Mouse (Mus musculus) bone marrow macrophage, adult 2 months (primary cell): ENCODE data around the gene Otol1.

Experiments
- CTCF ChIP-seq: IDR thresholded peaks from 2 replicates; pipeline ENCODE4 v1.5.1; 2012; ENCODE audit warnings: low read depth, mild to moderate bottlenecking, low read length, moderate library complexity
- POLR2A ChIP-seq: IDR thresholded peaks from 2 replicates; pipeline ENCODE4 v1.6.1; 2012; ENCODE audit warnings: mild to moderate bottlenecking, low read depth, low read length, borderline replicate concordance

GRCm38 (mm10) chr3:70003126-70003764 is 4.2 kb upstream of the Otol1 start:
- no peak for TF ChIP-seq CTCF
- TF ChIP-seq POLR2A, result no peak
